Mouse (Mus musculus) limb, embryonic 13.5 days (tissue): ENCODE results near the gene Slc26a3. TPM values are rescaled to one million over a fixed set of nuclear protein-coding genes. Genes with fewer than 3 reads are reported as not detected.

Experiments
- ATAC-seq: fragments of 200-750 bp; cut with Nextera tagmentation; 2 replicates; pipeline ENCODE4 v1.8.0; 2017; ENCODE audit warnings: low read depth, moderate number of reproducible peaks, moderate TSS enrichment; ENCODE audit not compliant: low FRiP score
- H3K27ac ChIP-seq: fragments of 300-500 bp; sonication (generic); 2 replicates; pipeline ENCODE4 v1.5.1; 2015; ENCODE audit warnings: inconsistent platforms, mild to moderate bottlenecking, moderate library complexity
- H3K27me3 ChIP-seq: fragments of 300-500 bp; sonication (generic); 2 replicates; pipeline ENCODE4 v1.6.1; 2015; ENCODE audit warnings: mild to moderate bottlenecking, inconsistent platforms
- H3K36me3 ChIP-seq: fragments of 300-500 bp; sonication (generic); 2 replicates; pipeline ENCODE4 v1.6.1; 2015; ENCODE audit warnings: inconsistent platforms, mild to moderate bottlenecking, moderate library complexity
- H3K4me1 ChIP-seq: fragments of 300-500 bp; sonication (generic); 2 replicates; pipeline ENCODE4 v1.6.1; 2015; ENCODE audit warnings: inconsistent platforms
- H3K4me2 ChIP-seq: fragments of 300-500 bp; sonication (generic); replicated peaks from 2 replicates; pipeline ENCODE4 v1.6.1; 2015; ENCODE audit warnings: inconsistent platforms, mild to moderate bottlenecking, moderate library complexity
- H3K4me3 ChIP-seq: fragments of 300-500 bp; sonication (generic); 2 replicates; pipeline ENCODE4 v1.5.1; 2015; ENCODE audit warnings: moderate library complexity, mild to moderate bottlenecking, inconsistent platforms
- H3K9ac ChIP-seq: fragments of 300-500 bp; sonication (generic); 2 replicates; pipeline ENCODE4 v1.6.1; 2015; ENCODE audit warnings: mild to moderate bottlenecking, inconsistent platforms
- H3K9me3 ChIP-seq: fragments of 300-500 bp; sonication (generic); 2 replicates; pipeline ENCODE4 v1.6.1; 2016; ENCODE audit warnings: inconsistent platforms
- WGBS: fragments of 180-500 bp; shearing (Covaris S2); methylation state at CpG from one replicate; pipeline ENCODE4 v1.1.7; 2015; 5-methylcytosine and 5-hydroxymethylcytosine counted together
- polyA plus RNA-seq: library from polyadenylated mRNA; unstranded; fragments of >200 nt; fragmentation: Nextera tagmentation; extraction: Ambion mirVana; gene quantifications from 2 replicates; pipeline ENCODE4 v1.2.1, GENCODE M21; 2015

The Slc26a3 gene
- 0.05 TPM in 1 of 2 replicates, not detected in the other for polyA plus RNA-seq

- H3K27ac ChIP-seq, result no peak within 1 kb of the TSS
- H3K27me3 ChIP-seq, result no peaks in the 10 kb centered on the region
- no peak within 1 kb of the TSS for H3K9ac ChIP-seq
- H3K36me3 ChIP-seq, result no peaks in the 10 kb centered on the region
- ATAC-seq, result no peak
- H3K4me1 ChIP-seq, result no peaks in the 10 kb centered on the region
- WGBS, result 81% methylated on average over 3 of the region's 3 CpGs
- no peaks in the 10 kb centered on the region for H3K9me3 ChIP-seq
- no peak within 1 kb of the TSS for H3K4me3 ChIP-seq
- no peak within 1 kb of the TSS for H3K4me2 ChIP-seq
These were observed at the start of gene Slc26a3 for GRCm38 (mm10) chr12:31390571-31390970. TSS of gene Slc26a3 (plus strand) at chr12:31390871.

- H3K27ac ChIP-seq, result 0 out of 2 replicates have a peak overlapping the region, but pooled peaks have one; percentile 61
- WGBS, result 29% methylated on average over 15 of the region's 15 CpGs
These were observed 40.3 kb upstream of the Slc26a3 start for GRCm38 (mm10) chr12:31350191-31350943.

GRCm38 (mm10) chr12:31350944-31351928 is 39.4 kb upstream of the Slc26a3 start, which contains the start of gene Dld:
TSS of gene Dld (minus strand) at chr12:31351453.
- peak within 1 kb of the TSS; percentile 90 for H3K4me2 ChIP-seq
- peak within 1 kb of the TSS; percentile 96 for H3K4me3 ChIP-seq
- H3K9ac ChIP-seq, result peak within 1 kb of the TSS; percentile 97
- H3K27me3 ChIP-seq, result no peaks in the 10 kb centered on the region
- 6% methylated on average over 66 of the region's 66 CpGs for WGBS
- H3K36me3 ChIP-seq, result peaks cover 19% of the 10 kb centered on the region
- H3K9me3 ChIP-seq, result no peaks in the 10 kb centered on the region
- H3K4me1 ChIP-seq, result peaks cover 12% of the 10 kb centered on the region
- peak; percentile 99 for ATAC-seq
- peak within 1 kb of the TSS; percentile 61; the same call in 1 of the 2 replicates for H3K27ac ChIP-seq

More at GRCm38 (mm10) chr12:31350191-31350943, 40.3 kb upstream of the Slc26a3 start:
- peak overlapping the region; percentile 97 for H3K9ac ChIP-seq
- ATAC-seq, result no peak
- peak overlapping the region; percentile 90 for H3K4me2 ChIP-seq
- peaks cover 19% of the 10 kb centered on the region for H3K36me3 ChIP-seq
- peaks cover 12% of the 10 kb centered on the region for H3K4me1 ChIP-seq
- no peaks in the 10 kb centered on the region for H3K9me3 ChIP-seq
- peak overlapping the region; percentile 96 for H3K4me3 ChIP-seq
- no peaks in the 10 kb centered on the region for H3K27me3 ChIP-seq

GRCm38 (mm10) chr12:31366428-31366827 is 24.2 kb upstream of the Slc26a3 start:
- H3K4me1 ChIP-seq, result no peaks in the 10 kb centered on the region
- H3K9me3 ChIP-seq, result no peaks in the 10 kb centered on the region
- no peaks in the 10 kb centered on the region for H3K36me3 ChIP-seq
- H3K4me3 ChIP-seq, result no peak overlapping the region
- H3K27me3 ChIP-seq, result no peaks in the 10 kb centered on the region
- no peak for ATAC-seq
- 57% methylated on average over 3 of the region's 3 CpGs for WGBS
- no peak overlapping the region for H3K4me2 ChIP-seq
- H3K9ac ChIP-seq, result no peak overlapping the region
- no peak overlapping the region for H3K27ac ChIP-seq

GRCm38 (mm10) chr12:31367721-31368120 is 22.9 kb upstream of the Slc26a3 start:
- WGBS, result 82% methylated on average over 5 of the region's 5 CpGs
- no peaks in the 10 kb centered on the region for H3K36me3 ChIP-seq
- no peak overlapping the region for H3K9ac ChIP-seq
- H3K27me3 ChIP-seq, result no peaks in the 10 kb centered on the region
- H3K27ac ChIP-seq, result no peak overlapping the region
- no peaks in the 10 kb centered on the region for H3K4me1 ChIP-seq
- no peaks in the 10 kb centered on the region for H3K9me3 ChIP-seq
- no peak overlapping the region for H3K4me3 ChIP-seq
- no peak for ATAC-seq
- no peak overlapping the region for H3K4me2 ChIP-seq

- Histone ChIP-seq H3K4me3 (no peak overlapping the region), H3K9ac (no peak overlapping the region), H3K4me1 (no peaks in the 10 kb centered on the region), H3K9me3 (no peaks in the 10 kb centered on the region), H3K4me2 (no peak overlapping the region), H3K27me3 (no peaks in the 10 kb centered on the region), H3K27ac (no peak overlapping the region), H3K36me3 (no peaks in the 10 kb centered on the region)
- no peak for ATAC-seq
- 81% methylated on average over 1 of the region's 1 CpGs for WGBS
These were observed 21.6 kb upstream of the Slc26a3 start for GRCm38 (mm10) chr12:31369118-31369517.

GRCm38 (mm10) chr12:31369656-31370055 is 21.0 kb upstream of the Slc26a3 start:
- Histone ChIP-seq H3K27ac (no peak overlapping the region), H3K9ac (no peak overlapping the region), H3K4me2 (no peak overlapping the region), H3K4me1 (0 out of 2 replicates have a peak, but pooled peaks cover under 1% of the 10 kb centered on the region), H3K9me3 (no peaks in the 10 kb centered on the region), H3K4me3 (no peak overlapping the region), H3K27me3 (no peaks in the 10 kb centered on the region), H3K36me3 (no peaks in the 10 kb centered on the region)
- 86% methylated on average over 7 of the region's 7 CpGs for WGBS
- ATAC-seq, result no peak

- Histone ChIP-seq H3K27me3 (no peaks in the 10 kb centered on the region), H3K4me2 (peak overlapping the region; percentile 19; the same call in 1 of the 2 replicates), H3K4me1 (peaks cover 16% of the 10 kb centered on the region), H3K27ac (no peak overlapping the region), H3K9me3 (no peaks in the 10 kb centered on the region), H3K4me3 (no peak overlapping the region), H3K36me3 (no peaks in the 10 kb centered on the region), H3K9ac (no peak overlapping the region)
- 38% methylated on average over 9 of the region's 9 CpGs for WGBS
- ATAC-seq, result peak; percentile 79
These were observed 15.9 kb upstream of the Slc26a3 start for GRCm38 (mm10) chr12:31374603-31375282.

GRCm38 (mm10) chr12:31375283-31375615 is 15.4 kb upstream of the Slc26a3 start:
- 71% methylated on average over 4 of the region's 4 CpGs for WGBS
- ATAC-seq, result no peak
- H3K9me3 ChIP-seq, result no peaks in the 10 kb centered on the region

GRCm38 (mm10) chr12:31376326-31376950 is 14.2 kb upstream of the Slc26a3 start:
- H3K4me1 ChIP-seq, result peaks cover 16% of the 10 kb centered on the region
- H3K4me3 ChIP-seq, result peak overlapping the region; percentile 31
- H3K36me3 ChIP-seq, result no peaks in the 10 kb centered on the region
- peak overlapping the region; percentile 58; the same call in 1 of the 2 replicates for H3K9ac ChIP-seq
- peak; percentile 66 for ATAC-seq
- H3K4me2 ChIP-seq, result peak overlapping the region; percentile 62
- H3K27ac ChIP-seq, result no peak overlapping the region
- no peaks in the 10 kb centered on the region for H3K27me3 ChIP-seq
- no peaks in the 10 kb centered on the region for H3K9me3 ChIP-seq
- WGBS, result 11% methylated on average over 13 of the region's 13 CpGs

More at GRCm38 (mm10) chr12:31375283-31375615, 15.4 kb upstream of the Slc26a3 start:
- no peaks in the 10 kb centered on the region for H3K36me3 ChIP-seq
- H3K4me2 ChIP-seq, result no peak overlapping the region
- no peak overlapping the region for H3K4me3 ChIP-seq
- H3K4me1 ChIP-seq, result peaks cover 16% of the 10 kb centered on the region
- H3K27me3 ChIP-seq, result no peaks in the 10 kb centered on the region
- H3K9ac ChIP-seq, result no peak overlapping the region
- H3K27ac ChIP-seq, result no peak overlapping the region

- ATAC-seq, result no peak
- no peaks in the 10 kb centered on the region for H3K27me3 ChIP-seq
- no peak overlapping the region for H3K4me2 ChIP-seq
- H3K4me3 ChIP-seq, result no peak overlapping the region
- WGBS, result 81% methylated on average over 11 of the region's 11 CpGs
- H3K4me1 ChIP-seq, result peaks cover 16% of the 10 kb centered on the region
- H3K9ac ChIP-seq, result no peak overlapping the region
- no peaks in the 10 kb centered on the region for H3K9me3 ChIP-seq
- no peak overlapping the region for H3K27ac ChIP-seq
- no peaks in the 10 kb centered on the region for H3K36me3 ChIP-seq
These were observed 13.4 kb upstream of the Slc26a3 start for GRCm38 (mm10) chr12:31377241-31377640.
